Mouse (Mus musculus): ENCODE measurements around the gene Glis3.

Glis3 gene

GRCm38 (mm10) chr19:28333007-28333766 is 346.7 kb downstream of the Glis3 start:
- DNase-seq (ENCODE audit: low read depth, low spot score), result peak; percentile 16

- DNase-seq (ENCODE audit: low read depth, low spot score), result no peak
These were observed 351.3 kb downstream of the Glis3 start for GRCm38 (mm10) chr19:28328444-28329110.

GRCm38 (mm10) chr19:28327536-28327935 is 352.3 kb downstream of the Glis3 start:
- DNase-seq (ENCODE audit: low read depth, low spot score), result no peak

- no peak for DNase-seq (ENCODE audit: low read depth, low spot score)
These were observed 373.8 kb downstream of the Glis3 start for GRCm38 (mm10) chr19:28306036-28306435.

- no peak for DNase-seq (ENCODE audit: low read depth, low spot score)
These were observed 374.4 kb downstream of the Glis3 start for GRCm38 (mm10) chr19:28305510-28305909.

GRCm38 (mm10) chr19:28302831-28303242 is 377.0 kb downstream of the Glis3 start:
- DNase-seq (ENCODE audit: low read depth, low spot score), result no peak

- no peak for DNase-seq (ENCODE audit: low read depth, low spot score)
These were observed 379.7 kb downstream of the Glis3 start for GRCm38 (mm10) chr19:28300226-28300625.

- DNase-seq (ENCODE audit: low read depth, low spot score), result peak; percentile 24
These were observed 380.6 kb downstream of the Glis3 start for GRCm38 (mm10) chr19:28299211-28299775.

- DNase-seq (ENCODE audit: low read depth, low spot score), result peak; percentile 52
These were observed 381.2 kb downstream of the Glis3 start for GRCm38 (mm10) chr19:28298669-28299068.

GRCm38 (mm10) chr19:28291596-28291995 is 388.3 kb downstream of the Glis3 start:
- DNase-seq (ENCODE audit: low read depth, low spot score), result peak; percentile 27

GRCm38 (mm10) chr19:28289457-28289856 is 390.4 kb downstream of the Glis3 start:
- peak; percentile 64 for DNase-seq (ENCODE audit: low read depth, low spot score)

GRCm38 (mm10) chr19:28287431-28287830 is 392.4 kb downstream of the Glis3 start:
- no peak for DNase-seq (ENCODE audit: low read depth, low spot score)

- no peak for DNase-seq (ENCODE audit: low read depth, low spot score)
These were observed 395.7 kb downstream of the Glis3 start for GRCm38 (mm10) chr19:28284098-28284569.

GRCm38 (mm10) chr19:28283241-28284097 is 396.4 kb downstream of the Glis3 start:
- no peak for DNase-seq (ENCODE audit: low read depth, low spot score)

GRCm38 (mm10) chr19:28281405-28281804 is 398.5 kb downstream of the Glis3 start:
- no peak for DNase-seq (ENCODE audit: low read depth, low spot score)

GRCm38 (mm10) chr19:28277104-28277503 is 402.8 kb downstream of the Glis3 start:
- DNase-seq (ENCODE audit: low read depth, low spot score), result no peak

- no peak for DNase-seq (ENCODE audit: low read depth, low spot score)
These were observed 405.4 kb downstream of the Glis3 start for GRCm38 (mm10) chr19:28274501-28274900.

GRCm38 (mm10) chr19:28273946-28274345 is 405.9 kb downstream of the Glis3 start:
- no peak for DNase-seq (ENCODE audit: low read depth, low spot score)

GRCm38 (mm10) chr19:28266850-28267249 is 413.0 kb downstream of the Glis3 start:
- DNase-seq (ENCODE audit: low read depth, low spot score), result no peak

GRCm38 (mm10) chr19:28265776-28266175 is 414.1 kb downstream of the Glis3 start:
- no peak for DNase-seq (ENCODE audit: low read depth, low spot score)

- DNase-seq (ENCODE audit: low read depth, low spot score), result no peak
These were observed 420.8 kb downstream of the Glis3 start for GRCm38 (mm10) chr19:28258907-28259675.

Data from brain, adult 2 months (tissue).